Mouse (Mus musculus): ENCODE data around the gene Poln.

DNA sequence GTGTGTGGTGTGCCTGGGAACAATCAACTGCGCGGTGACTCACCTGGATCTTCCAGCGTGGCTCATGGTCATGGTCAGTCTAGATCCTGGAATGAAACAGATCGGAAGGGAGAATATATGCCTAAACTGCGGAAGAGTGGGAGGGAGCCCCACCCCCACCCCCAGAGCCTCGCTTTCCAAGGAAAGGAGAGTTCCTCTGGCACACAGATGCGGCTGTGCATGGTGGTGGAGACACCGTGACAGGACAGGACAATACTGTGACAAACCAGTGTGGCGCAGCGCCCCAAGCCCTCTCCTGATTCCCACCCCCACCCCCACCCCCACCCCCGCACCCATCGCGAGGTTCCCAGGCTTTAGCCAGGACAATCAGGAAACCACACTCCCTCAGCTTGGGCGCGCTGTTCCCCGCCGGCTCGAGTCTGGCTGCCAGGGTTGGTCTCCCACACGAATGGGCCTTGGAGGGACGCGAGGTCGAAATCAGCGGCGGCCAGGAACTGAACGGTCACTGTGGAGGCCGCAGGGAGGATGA lies 186.5 kb downstream of the Poln start:
- TF ChIP-seq CTCF (IDR thresholded peaks at IDR 0.05; ENCODE audit: low read depth, low read length) (no peak), TAL1 (conservative IDR thresholded peaks at IDR 0.05; ENCODE audit: low read depth, low read length) (no peak)
